Mouse (Mus musculus): ENCODE measurements at regions not wholly inside any gene's neighbourhood (a gene's known extent, or its start where the extent isn't known, plus 50 kb on each side); places are given as distances from the start of the nearest gene placed in this dataset.
A peak's percentile ranks its signal among the peaks of the same experiment; 100 is the strongest.

DNA sequence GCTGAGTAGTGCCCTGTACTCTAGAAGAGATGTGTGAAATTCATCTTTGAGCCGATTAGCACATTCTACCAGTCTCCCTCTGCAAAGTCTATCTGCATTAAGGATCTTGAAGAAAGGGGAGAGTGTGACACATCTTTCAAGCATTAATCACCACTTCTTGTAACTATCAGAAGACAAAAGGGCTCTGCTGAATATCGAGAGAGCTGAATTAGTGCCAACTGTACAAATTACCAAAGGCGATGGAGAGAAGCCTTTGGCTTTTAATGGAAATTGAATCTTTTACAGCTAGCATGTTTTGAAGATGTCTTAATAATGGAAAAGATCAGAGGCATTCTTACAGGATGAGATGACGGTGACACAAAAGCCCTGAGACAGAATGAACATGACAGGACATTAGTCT is 97.2 kb upstream of the Pam start:
- no peaks in the 10 kb centered on the region for H3K9me3 ChIP-seq (replicated peaks; ENCODE audit: control insufficient read depth, low read length)
- H3K4me2 ChIP-seq (ENCODE audit: low read depth, low read length): no peak overlapping the region
- no peaks in the 10 kb centered on the region; the same call in 1 of the 2 replicates for H3K4me1 ChIP-seq (ENCODE audit: control insufficient read depth, insufficient read depth, low read length)
- no peak overlapping the region for H3K4me3 ChIP-seq (ENCODE audit: low read depth, low read length)
- H3K36me3 ChIP-seq (replicated peaks; ENCODE audit: control insufficient read depth, insufficient read depth, low read depth, low read length): no peaks in the 10 kb centered on the region
- H3K9ac ChIP-seq (replicated peaks; ENCODE audit: low read length): no peak overlapping the region
- ATAC-seq (replicated peaks; ENCODE audit: insufficient number of reproducible peaks, low FRiP score, low TSS enrichment, low read depth): no peak
- DNase-seq (ENCODE audit: low spot score): no peak
- H3K27ac ChIP-seq (replicated peaks; ENCODE audit: low read depth, low read length): no peak overlapping the region
- H3K27me3 ChIP-seq (ENCODE audit: control insufficient read depth, insufficient read depth, low read length): no peaks in the 10 kb centered on the region
- WGBS: 86% methylated on average over 4 of the region's 4 CpGs

DNA sequence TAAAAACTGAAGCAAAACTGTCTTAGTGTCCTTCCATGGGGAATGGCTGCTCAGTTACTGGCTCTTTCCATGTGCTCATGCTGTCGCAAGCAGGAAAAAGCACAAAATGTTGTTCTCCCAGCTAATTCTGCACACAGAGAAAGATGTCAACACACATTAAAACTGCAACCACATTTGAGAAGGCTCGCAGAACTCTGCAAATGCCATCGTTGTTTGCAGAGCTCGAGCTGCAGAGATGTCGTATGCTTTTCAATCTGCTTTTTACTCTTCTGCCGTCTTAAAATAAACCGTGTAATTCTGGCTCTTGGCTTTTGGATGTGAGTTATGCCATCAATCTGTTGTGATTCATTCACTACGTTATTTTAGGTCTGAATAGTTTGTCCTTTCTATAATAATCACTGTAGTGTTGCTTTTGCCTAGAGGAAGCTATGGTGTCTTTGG is 96.6 kb upstream of the Pam start:
- Histone ChIP-seq H3K27me3 (ENCODE audit: control insufficient read depth, insufficient read depth, low read length) (no peaks in the 10 kb centered on the region), H3K9ac (replicated peaks; ENCODE audit: low read length) (no peak overlapping the region), H3K27ac (replicated peaks; ENCODE audit: low read depth, low read length) (no peak overlapping the region), H3K4me2 (ENCODE audit: low read depth, low read length) (no peak overlapping the region), H3K9me3 (replicated peaks; ENCODE audit: control insufficient read depth, low read length) (no peaks in the 10 kb centered on the region), H3K4me1 (ENCODE audit: control insufficient read depth, insufficient read depth, low read length) (no peaks in the 10 kb centered on the region; the same call in 1 of the 2 replicates), H3K36me3 (replicated peaks; ENCODE audit: control insufficient read depth, insufficient read depth, low read depth, low read length) (no peaks in the 10 kb centered on the region), H3K4me3 (ENCODE audit: low read depth, low read length) (no peak overlapping the region)
- 73% methylated on average over 8 of the region's 8 CpGs for WGBS
- no peak for ATAC-seq (replicated peaks; ENCODE audit: insufficient number of reproducible peaks, low FRiP score, low TSS enrichment, low read depth)
- DNase-seq (ENCODE audit: low spot score): no peak

DNA sequence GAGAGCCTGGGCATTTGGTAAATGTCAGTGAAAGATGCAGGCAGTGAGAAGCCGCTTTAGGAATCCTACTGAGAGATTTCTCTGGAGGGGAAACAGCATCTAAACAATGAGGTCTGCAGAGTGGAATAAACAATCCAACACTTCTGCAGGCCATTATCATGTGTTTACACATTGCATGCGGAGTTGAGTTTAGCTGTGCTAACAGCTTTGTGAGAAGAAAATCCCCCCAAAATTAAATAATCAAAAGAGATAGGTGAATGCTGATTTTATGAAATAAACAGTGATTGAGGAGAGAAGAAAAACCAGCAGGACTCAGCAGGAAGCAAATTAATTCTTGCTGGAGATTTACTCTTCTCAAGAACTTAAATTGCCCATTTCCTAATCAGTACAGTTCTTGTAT is 95.9 kb upstream of the Pam start:
- no peak overlapping the region for H3K9ac ChIP-seq (replicated peaks; ENCODE audit: low read length)
- 29% methylated on average over 2 of the region's 2 CpGs for WGBS
- no peaks in the 10 kb centered on the region for H3K9me3 ChIP-seq (replicated peaks; ENCODE audit: control insufficient read depth, low read length)
- H3K27ac ChIP-seq (replicated peaks; ENCODE audit: low read depth, low read length): no peak overlapping the region
- no peak overlapping the region for H3K4me2 ChIP-seq (ENCODE audit: low read depth, low read length)
- DNase-seq (ENCODE audit: low spot score) (no peak), ATAC-seq (replicated peaks; ENCODE audit: insufficient number of reproducible peaks, low FRiP score, low TSS enrichment, low read depth) (no peak)
- H3K4me1 ChIP-seq (ENCODE audit: control insufficient read depth, insufficient read depth, low read length): no peaks in the 10 kb centered on the region; the same call in 1 of the 2 replicates
- no peak overlapping the region for H3K4me3 ChIP-seq (ENCODE audit: low read depth, low read length)
- no peaks in the 10 kb centered on the region for H3K36me3 ChIP-seq (replicated peaks; ENCODE audit: control insufficient read depth, insufficient read depth, low read depth, low read length)
- H3K27me3 ChIP-seq (ENCODE audit: control insufficient read depth, insufficient read depth, low read length): no peaks in the 10 kb centered on the region

DNA sequence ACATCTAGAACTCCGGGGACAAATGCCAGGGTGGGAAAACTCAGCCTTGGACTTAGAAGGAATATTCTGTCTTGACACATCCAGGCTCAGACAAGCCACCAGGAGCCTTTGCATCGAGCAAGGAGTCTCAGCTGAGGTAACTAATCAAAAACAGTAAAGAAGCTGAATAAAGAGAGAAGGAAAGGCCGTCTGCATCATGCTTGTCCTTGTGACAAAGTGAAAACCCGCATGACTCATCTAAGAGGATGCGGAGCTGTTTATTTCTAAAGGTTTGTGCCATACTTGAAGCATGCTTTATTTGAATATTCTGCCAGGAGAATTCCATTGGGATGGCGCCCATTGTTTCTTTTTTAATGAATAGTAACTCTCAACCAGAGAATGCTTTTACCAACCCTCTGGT is 95.3 kb upstream of the Pam start:
- no peak overlapping the region for H3K4me3 ChIP-seq (ENCODE audit: low read depth, low read length)
- peak; percentile 1 for DNase-seq (ENCODE audit: low spot score)
- no peaks in the 10 kb centered on the region for H3K27me3 ChIP-seq (ENCODE audit: control insufficient read depth, insufficient read depth, low read length)
- no peak overlapping the region for H3K9ac ChIP-seq (replicated peaks; ENCODE audit: low read length)
- H3K9me3 ChIP-seq (replicated peaks; ENCODE audit: control insufficient read depth, low read length): no peaks in the 10 kb centered on the region
- no peaks in the 10 kb centered on the region; the same call in 1 of the 2 replicates for H3K4me1 ChIP-seq (ENCODE audit: control insufficient read depth, insufficient read depth, low read length)
- no peak overlapping the region for H3K27ac ChIP-seq (replicated peaks; ENCODE audit: low read depth, low read length)
- H3K4me2 ChIP-seq (ENCODE audit: low read depth, low read length): no peak overlapping the region
- no peaks in the 10 kb centered on the region for H3K36me3 ChIP-seq (replicated peaks; ENCODE audit: control insufficient read depth, insufficient read depth, low read depth, low read length)
- 42% methylated on average over 6 of the region's 6 CpGs for WGBS
- ATAC-seq (replicated peaks; ENCODE audit: insufficient number of reproducible peaks, low FRiP score, low TSS enrichment, low read depth): no peak

DNA sequence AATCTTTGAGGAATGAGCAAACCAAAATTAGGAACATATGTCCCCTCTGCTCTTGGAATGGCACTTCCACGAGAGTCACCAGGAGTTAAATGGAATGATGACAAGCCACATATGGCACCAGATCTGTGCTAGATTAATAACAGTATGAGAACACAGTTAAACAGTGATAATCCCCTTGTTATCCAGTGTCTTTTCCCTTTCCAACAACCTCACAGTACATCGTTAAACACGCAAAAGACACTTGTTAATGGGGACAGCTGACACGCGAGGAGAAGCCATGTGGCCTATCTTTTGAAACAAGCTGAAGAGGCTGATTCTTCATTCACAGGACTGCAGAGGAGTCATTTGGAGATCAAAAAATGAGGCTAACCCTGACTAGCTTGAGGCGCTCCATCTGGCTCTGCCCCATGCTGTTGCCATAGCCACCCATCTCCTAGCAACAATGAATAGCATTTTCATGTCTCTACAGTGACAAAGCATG is 94.6 kb upstream of the Pam start:
- Histone ChIP-seq H3K36me3 (replicated peaks; ENCODE audit: control insufficient read depth, insufficient read depth, low read depth, low read length) (no peaks in the 10 kb centered on the region), H3K27me3 (ENCODE audit: control insufficient read depth, insufficient read depth, low read length) (no peaks in the 10 kb centered on the region), H3K9me3 (replicated peaks; ENCODE audit: control insufficient read depth, low read length) (no peaks in the 10 kb centered on the region), H3K27ac (replicated peaks; ENCODE audit: low read depth, low read length) (no peak overlapping the region), H3K4me3 (ENCODE audit: low read depth, low read length) (no peak overlapping the region), H3K9ac (replicated peaks; ENCODE audit: low read length) (no peak overlapping the region), H3K4me1 (ENCODE audit: control insufficient read depth, insufficient read depth, low read length) (no peaks in the 10 kb centered on the region; the same call in 1 of the 2 replicates), H3K4me2 (ENCODE audit: low read depth, low read length) (no peak overlapping the region)
- ATAC-seq (replicated peaks; ENCODE audit: insufficient number of reproducible peaks, low FRiP score, low TSS enrichment, low read depth) (peak; percentile 94), DNase-seq (ENCODE audit: low spot score) (peak; percentile 55)
- 45% methylated on average over 6 of the region's 6 CpGs for WGBS

DNA sequence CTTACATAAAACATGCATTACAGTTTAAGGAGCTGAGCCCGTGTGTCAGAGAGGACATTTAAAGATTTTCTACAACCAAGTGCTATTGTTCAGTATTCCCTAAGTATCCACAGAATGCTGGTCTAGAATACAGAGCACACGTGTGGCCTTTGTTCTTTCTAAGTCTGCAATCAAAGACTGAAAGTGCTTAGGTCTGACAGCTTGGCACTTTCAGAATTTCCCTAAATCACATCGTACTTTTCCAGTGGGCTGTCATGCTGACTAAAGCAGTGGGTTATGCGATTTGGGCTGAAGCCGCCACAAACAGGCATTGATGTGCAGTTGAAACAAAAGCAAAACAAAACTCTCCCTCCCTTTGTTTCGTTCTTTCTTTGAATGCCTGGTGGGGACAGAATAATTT is 84.9 kb upstream of the Pam start:
- Histone ChIP-seq H3K9ac (replicated peaks; ENCODE audit: low read length) (no peak overlapping the region), H3K4me1 (ENCODE audit: control insufficient read depth, insufficient read depth, low read length) (no peaks in the 10 kb centered on the region), H3K9me3 (replicated peaks; ENCODE audit: control insufficient read depth, low read length) (no peaks in the 10 kb centered on the region), H3K27me3 (ENCODE audit: control insufficient read depth, insufficient read depth, low read length) (no peaks in the 10 kb centered on the region), H3K27ac (replicated peaks; ENCODE audit: low read depth, low read length) (no peak overlapping the region), H3K4me3 (ENCODE audit: low read depth, low read length) (no peak overlapping the region), H3K4me2 (ENCODE audit: low read depth, low read length) (no peak overlapping the region), H3K36me3 (replicated peaks; ENCODE audit: control insufficient read depth, insufficient read depth, low read depth, low read length) (no peaks in the 10 kb centered on the region)
- DNase-seq (ENCODE audit: low spot score) (peak; percentile 2), ATAC-seq (replicated peaks; ENCODE audit: insufficient number of reproducible peaks, low FRiP score, low TSS enrichment, low read depth) (no peak)
- 43% methylated on average over 6 of the region's 6 CpGs for WGBS

DNA sequence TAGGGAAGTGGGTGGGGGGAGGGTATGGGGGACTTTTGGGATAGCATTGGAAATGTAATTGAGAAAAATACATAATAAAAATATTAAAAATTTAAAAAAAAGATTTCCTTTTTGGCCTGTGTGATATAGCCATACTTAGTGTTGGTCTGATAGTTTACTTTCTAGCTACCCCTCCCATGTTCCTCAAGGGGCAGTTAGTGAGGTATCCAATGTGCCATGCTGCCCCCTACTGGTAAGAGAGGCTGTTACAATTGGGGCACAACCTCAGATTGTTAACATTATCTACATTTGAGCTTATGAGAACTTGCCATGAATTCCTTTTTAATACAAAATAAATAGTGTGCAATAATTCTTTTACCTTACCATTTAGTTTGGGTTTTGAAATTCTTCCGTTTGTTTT is 83.6 kb upstream of the Pam start:
- DNase-seq (ENCODE audit: low spot score): peak; percentile 70

DNA sequence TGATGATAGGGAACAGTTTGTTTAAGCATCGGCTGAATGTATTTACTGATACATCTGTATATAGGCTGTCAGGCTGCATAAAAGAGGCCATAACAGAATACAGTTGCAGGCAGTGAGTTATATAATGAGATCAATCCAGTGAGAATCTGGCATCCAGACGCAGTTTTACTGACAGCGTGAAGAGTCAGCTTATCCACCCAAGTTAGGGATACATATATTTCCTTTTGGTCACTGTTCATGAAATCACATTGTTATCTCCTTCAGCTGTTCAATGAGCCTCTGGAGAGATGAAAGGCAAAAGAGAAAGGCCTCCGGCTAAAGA is 79.3 kb upstream of the Pam start:
- Histone ChIP-seq H3K4me1 (ENCODE audit: control insufficient read depth, insufficient read depth, low read length) (no peaks in the 10 kb centered on the region), H3K4me3 (ENCODE audit: low read depth, low read length) (no peak overlapping the region), H3K27ac (replicated peaks; ENCODE audit: low read depth, low read length) (no peak overlapping the region), H3K27me3 (ENCODE audit: control insufficient read depth, insufficient read depth, low read length) (no peaks in the 10 kb centered on the region), H3K9me3 (replicated peaks; ENCODE audit: control insufficient read depth, low read length) (no peaks in the 10 kb centered on the region), H3K4me2 (ENCODE audit: low read depth, low read length) (no peak overlapping the region), H3K36me3 (replicated peaks; ENCODE audit: control insufficient read depth, insufficient read depth, low read depth, low read length) (no peaks in the 10 kb centered on the region), H3K9ac (replicated peaks; ENCODE audit: low read length) (no peak overlapping the region)
- ATAC-seq (replicated peaks; ENCODE audit: insufficient number of reproducible peaks, low FRiP score, low TSS enrichment, low read depth) (no peak), DNase-seq (ENCODE audit: low spot score) (peak; percentile 11)
- 66% methylated on average over 4 of the region's 4 CpGs for WGBS

More for the DNA sequence above, 83.6 kb upstream of the Pam start:
- Histone ChIP-seq H3K36me3 (replicated peaks; ENCODE audit: control insufficient read depth, insufficient read depth, low read depth, low read length) (no peaks in the 10 kb centered on the region), H3K27me3 (ENCODE audit: control insufficient read depth, insufficient read depth, low read length) (no peaks in the 10 kb centered on the region), H3K4me2 (ENCODE audit: low read depth, low read length) (no peak overlapping the region), H3K9ac (replicated peaks; ENCODE audit: low read length) (no peak overlapping the region), H3K27ac (replicated peaks; ENCODE audit: low read depth, low read length) (no peak overlapping the region), H3K4me3 (ENCODE audit: low read depth, low read length) (no peak overlapping the region), H3K9me3 (replicated peaks; ENCODE audit: control insufficient read depth, low read length) (no peaks in the 10 kb centered on the region), H3K4me1 (ENCODE audit: control insufficient read depth, insufficient read depth, low read length) (no peaks in the 10 kb centered on the region)
- 26% methylated on average over 1 of the region's 1 CpGs for WGBS
- ATAC-seq (replicated peaks; ENCODE audit: insufficient number of reproducible peaks, low FRiP score, low TSS enrichment, low read depth): peak; percentile 76; the same call in 1 of the 2 replicates
